Mouse (Mus musculus) intestine, postnatal 0 days (tissue): ENCODE results near the gene Mgat5. TPM values are rescaled to one million over a fixed set of nuclear protein-coding genes. Genes with fewer than 3 reads are reported as not detected.

ENCODE experiments used
- ATAC-seq: fragments of 200-750 bp; cut with Nextera tagmentation; 2 replicates; pipeline ENCODE4 v1.8.0; 2017; ENCODE audit warnings: mild to moderate bottlenecking, moderate TSS enrichment, moderate library complexity
- H3K27ac ChIP-seq: fragments of 300-500 bp; sonication (generic); 2 replicates; pipeline ENCODE4 v1.5.1; 2014; ENCODE audit warnings: mild to moderate bottlenecking, low read depth, low read length, moderate library complexity
- H3K27me3 ChIP-seq: fragments of 300-500 bp; sonication (generic); replicated peaks from 2 replicates; pipeline ENCODE4 v1.6.1; 2014; ENCODE audit warnings: low read length, mixed read lengths; ENCODE audit not compliant: control insufficient read depth, insufficient read depth
- H3K36me3 ChIP-seq: fragments of 300-500 bp; sonication (generic); 2 replicates; pipeline ENCODE4 v1.6.1; 2014; ENCODE audit warnings: mild to moderate bottlenecking, moderate library complexity; ENCODE audit not compliant: control insufficient read depth, insufficient read depth
- H3K4me1 ChIP-seq: fragments of 300-500 bp; sonication (generic); replicated peaks from 2 replicates; pipeline ENCODE4 v1.6.1; 2014; ENCODE audit warnings: antibody characterized with exemption, low read length, mixed read lengths; ENCODE audit not compliant: control insufficient read depth, insufficient read depth
- H3K4me2 ChIP-seq: fragments of 300-500 bp; sonication (generic); replicated peaks from 2 replicates; pipeline ENCODE4 v1.6.1; 2014; ENCODE audit warnings: low read depth, mild to moderate bottlenecking, moderate library complexity
- H3K4me3 ChIP-seq: fragments of 300-500 bp; sonication (generic); 2 replicates; pipeline ENCODE4 v1.5.1; 2014; ENCODE audit warnings: low read depth, low read length
- H3K9ac ChIP-seq: fragments of 300-500 bp; sonication (generic); 2 replicates; pipeline ENCODE4 v1.6.1; 2014; ENCODE audit warnings: mild to moderate bottlenecking, low read depth, low read length
- H3K9me3 ChIP-seq: fragments of 300-500 bp; sonication (generic); 2 replicates; pipeline ENCODE4 v1.6.1; 2016; ENCODE audit warnings: mixed run types; ENCODE audit not compliant: control insufficient read depth
- CTCF ChIP-seq: sonication (generic); IDR thresholded peaks from 2 replicates; pipeline ENCODE4 v1.5.1; 2016; ENCODE audit warnings: low read depth, mild to moderate bottlenecking, control low read depth, antibody characterized with exemption, moderate library complexity
- WGBS: fragments of 180-500 bp; shearing (Covaris S2); extraction: QIAGEN DNeasy Blood & Tissue Kit; methylation state at CpG from one replicate; pipeline ENCODE4 v1.1.7; 2014; 5-methylcytosine and 5-hydroxymethylcytosine counted together
- polyA plus RNA-seq: library from polyadenylated mRNA; unstranded; fragments of >200 nt; fragmentation: Nextera tagmentation; extraction: Ambion mirVana; gene quantifications from 2 replicates; pipeline ENCODE4 v1.2.1, GENCODE M21; 2015

Gene Mgat5
- polyA plus RNA-seq, 1 experiment from 2014 or later, result 4.1 TPM

- WGBS, result 46% methylated on average over 6 of the region's 6 CpGs
- Histone ChIP-seq H3K9ac (no peak overlapping the region), H3K4me1 (peaks cover 3% of the 10 kb centered on the region; the same call in 1 of the 2 replicates), H3K9me3 (no peaks in the 10 kb centered on the region), H3K4me3 (no peak overlapping the region), H3K27me3 (no peaks in the 10 kb centered on the region), H3K36me3 (no peaks in the 10 kb centered on the region), H3K27ac (no peak overlapping the region), H3K4me2 (no peak overlapping the region)
- no peak for TF ChIP-seq CTCF
- 0 out of 2 replicates have a peak, but pooled peaks have one; percentile 20 for ATAC-seq
These were observed 56.2 kb downstream of the Mgat5 start for GRCm38 (mm10) chr1:127260969-127261368.

- 78% methylated on average over 13 of the region's 13 CpGs for WGBS
These were observed 57.5 kb downstream of the Mgat5 start for GRCm38 (mm10) chr1:127262170-127262837.

DNA sequence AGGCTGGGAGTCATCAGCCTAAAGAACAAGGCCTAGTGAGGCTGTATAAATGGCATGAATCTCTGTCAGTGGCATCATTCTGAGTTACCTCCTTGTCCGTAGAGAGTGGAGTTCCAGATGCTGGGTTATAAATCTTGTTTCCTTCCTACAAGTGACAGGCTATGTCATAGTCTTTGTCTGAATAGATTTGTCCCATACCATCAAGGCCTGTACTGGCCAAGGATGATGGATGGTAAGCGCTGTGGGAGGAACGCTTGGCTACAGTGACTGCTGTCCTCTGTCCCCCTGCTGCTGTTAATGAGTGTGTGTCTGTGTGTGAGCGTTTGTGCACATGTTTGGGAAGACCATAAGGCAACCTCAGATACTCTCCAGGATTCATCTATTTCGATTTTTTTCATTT, 63.2 kb downstream of the Mgat5 start:
- H3K4me2 ChIP-seq, result no peak overlapping the region
- no peak overlapping the region for H3K27ac ChIP-seq
- WGBS, result 86% methylated on average over 5 of the region's 5 CpGs
- H3K27me3 ChIP-seq, result no peaks in the 10 kb centered on the region
- H3K4me3 ChIP-seq, result no peak overlapping the region
- H3K9me3 ChIP-seq, result no peaks in the 10 kb centered on the region
- H3K36me3 ChIP-seq, result 0 out of 2 replicates have a peak, but pooled peaks cover under 1% of the 10 kb centered on the region
- H3K9ac ChIP-seq, result no peak overlapping the region
- peaks cover 17% of the 10 kb centered on the region; the same call in 1 of the 2 replicates for H3K4me1 ChIP-seq
- no peak for TF ChIP-seq CTCF
- no peak for ATAC-seq

More at GRCm38 (mm10) chr1:127262170-127262837, 57.5 kb downstream of the Mgat5 start:
- Histone ChIP-seq H3K4me3 (no peak overlapping the region), H3K27me3 (no peaks in the 10 kb centered on the region), H3K9ac (no peak overlapping the region), H3K9me3 (no peaks in the 10 kb centered on the region), H3K4me1 (no peaks in the 10 kb centered on the region; the same call in 1 of the 2 replicates), H3K27ac (no peak overlapping the region), H3K36me3 (no peaks in the 10 kb centered on the region), H3K4me2 (no peak overlapping the region)
- no peak for ATAC-seq
- TF ChIP-seq CTCF, result peak; percentile 32; the same call in 1 of the 2 replicates

DNA sequence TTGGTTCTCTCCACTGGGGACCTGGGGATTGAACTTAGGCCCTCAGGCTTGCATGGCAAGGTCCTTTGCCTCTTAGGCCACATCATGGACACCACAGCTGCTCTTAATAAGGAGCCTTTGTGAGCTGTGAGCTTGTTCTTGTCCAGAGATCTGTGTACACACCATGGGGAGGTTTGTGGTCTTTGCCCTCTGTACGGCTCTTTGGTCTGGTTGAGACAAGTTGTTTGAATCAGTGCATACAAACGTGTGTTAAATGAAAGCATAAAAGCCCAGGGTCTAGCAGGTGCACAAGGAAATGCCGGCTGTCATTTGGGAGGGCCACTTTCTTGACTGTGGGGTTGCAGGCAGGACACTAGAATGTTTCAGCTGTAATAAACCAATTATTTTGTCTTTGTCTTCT, 64.5 kb downstream of the Mgat5 start:
- no peak overlapping the region for H3K4me3 ChIP-seq
- peaks cover 17% of the 10 kb centered on the region; the same call in 1 of the 2 replicates for H3K4me1 ChIP-seq
- TF ChIP-seq CTCF, result no peak
- H3K9ac ChIP-seq, result no peak overlapping the region
- H3K27ac ChIP-seq, result peak overlapping the region; percentile 74; the same call in 1 of the 2 replicates
- no peaks in the 10 kb centered on the region for H3K9me3 ChIP-seq
- no peaks in the 10 kb centered on the region for H3K27me3 ChIP-seq
- no peak overlapping the region for H3K4me2 ChIP-seq
- H3K36me3 ChIP-seq, result 0 out of 2 replicates have a peak, but pooled peaks cover 4% of the 10 kb centered on the region
- 37% methylated on average over 3 of the region's 3 CpGs for WGBS
- ATAC-seq, result peak; percentile 41; the same call in 1 of the 2 replicates

GRCm38 (mm10) chr1:127270273-127271020, 65.6 kb downstream of the Mgat5 start:
- Histone ChIP-seq H3K9ac (no peak overlapping the region), H3K27ac (peak overlapping the region; percentile 74), H3K4me1 (peaks cover 17% of the 10 kb centered on the region; the same call in 1 of the 2 replicates), H3K36me3 (0 out of 2 replicates have a peak, but pooled peaks cover 4% of the 10 kb centered on the region), H3K4me2 (peak overlapping the region; percentile 18; the same call in 1 of the 2 replicates), H3K9me3 (no peaks in the 10 kb centered on the region), H3K27me3 (no peaks in the 10 kb centered on the region), H3K4me3 (no peak overlapping the region)
- no peak for TF ChIP-seq CTCF
- peak; percentile 77 for ATAC-seq
- 30% methylated on average over 13 of the region's 13 CpGs for WGBS

- Histone ChIP-seq H3K27ac (no peak overlapping the region), H3K9ac (no peak overlapping the region), H3K36me3 (0 out of 2 replicates have a peak, but pooled peaks cover 4% of the 10 kb centered on the region), H3K4me3 (no peak overlapping the region), H3K4me1 (peaks cover 19% of the 10 kb centered on the region; the same call in 1 of the 2 replicates), H3K4me2 (no peak overlapping the region), H3K9me3 (no peaks in the 10 kb centered on the region), H3K27me3 (no peaks in the 10 kb centered on the region)
- no peak for TF ChIP-seq CTCF
- 90% methylated on average over 4 of the region's 4 CpGs for WGBS
- ATAC-seq, result no peak
These were observed 66.3 kb downstream of the Mgat5 start for GRCm38 (mm10) chr1:127271156-127271555.
